Mouse (Mus musculus): Measurements from ENCODE around the gene Fkbp15. TPM values are rescaled to one million over a fixed set of nuclear protein-coding genes. Genes with fewer than 3 reads are reported as not detected.

Gene Fkbp15
- polyA plus RNA-seq (2014; fragmentation: Illumina TruSeq; extraction: RNeasy Lipid Tissue Mini Kit (QIAGEN cat#74804); ENCODE audit: low read depth, low replicate concordance), result 17.0 TPM

DNA sequence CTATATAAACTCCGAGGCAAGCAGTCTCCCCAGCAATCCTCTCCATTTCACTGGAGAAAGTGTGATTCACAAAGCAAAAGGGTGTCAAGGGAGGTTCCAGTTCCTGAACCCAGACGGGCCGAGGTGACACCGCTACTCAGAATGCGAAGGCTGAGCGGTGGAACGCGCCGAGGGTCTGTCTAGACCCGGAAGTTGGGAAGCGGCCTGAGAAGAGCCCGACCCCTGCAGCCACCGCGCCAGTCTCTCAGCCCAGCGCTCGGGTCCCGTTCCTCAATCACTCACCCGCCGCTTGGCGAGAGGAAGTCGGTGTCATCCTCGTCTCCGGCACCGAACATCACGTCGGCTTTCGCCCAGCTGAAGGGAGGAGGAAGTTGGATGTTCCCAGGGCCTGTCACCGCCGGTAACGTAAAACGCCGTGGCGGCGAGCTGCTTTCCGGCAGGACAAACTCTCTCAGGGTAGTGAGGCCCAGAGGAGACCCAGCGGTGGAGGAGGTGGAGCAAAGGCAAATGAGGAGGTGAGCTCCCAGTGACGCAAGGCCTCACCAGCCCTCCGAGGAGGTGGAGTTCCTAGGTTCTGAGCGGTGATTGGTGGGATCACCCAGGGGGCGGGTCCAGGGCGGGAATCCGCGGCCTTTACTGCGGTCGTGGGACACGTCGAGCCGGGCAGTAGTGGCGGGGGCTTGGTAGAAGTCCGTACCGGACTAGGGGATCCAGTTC, at the start of gene Fkbp15, which contains the start of gene Slc31a1:
Fkbp15 (minus strand) TSS at position 461 of the 717 bp plus-strand sequence.
Slc31a1 (plus strand) TSS at position 640 of the 717 bp plus-strand sequence.

DNA sequence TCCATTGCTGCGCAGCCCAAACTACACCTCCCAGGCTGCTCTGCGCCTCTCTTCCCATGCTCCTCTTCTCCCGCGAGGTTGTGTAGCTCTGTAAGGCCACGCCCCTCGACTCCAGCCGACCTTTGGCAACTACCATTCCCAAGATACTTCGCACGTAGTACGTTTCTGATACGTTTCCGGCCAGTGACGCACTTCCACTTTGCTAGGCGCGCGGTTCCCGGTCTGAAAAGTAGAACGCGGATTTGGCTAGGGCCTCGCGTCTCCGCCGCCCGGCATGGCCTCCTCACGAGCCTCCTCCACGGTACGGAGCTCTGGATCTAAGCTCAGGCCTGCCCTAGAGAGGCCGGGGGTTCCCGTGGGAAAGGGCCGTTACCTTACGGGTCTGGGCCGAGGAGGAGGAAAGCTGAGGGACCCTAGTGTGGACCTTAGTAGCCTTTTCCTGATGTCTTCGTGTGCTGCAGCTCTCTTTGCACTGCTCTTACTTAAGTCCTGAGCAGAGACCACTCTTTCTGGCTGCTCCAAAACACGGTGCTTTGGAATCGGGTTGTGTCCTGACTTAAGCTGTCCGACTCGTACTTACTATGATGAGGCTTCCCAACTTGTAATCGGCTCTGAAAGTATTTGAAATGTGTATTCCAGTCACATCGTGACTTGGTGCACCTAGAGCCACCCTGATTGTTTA, 48.4 kb upstream of the Fkbp15 start, which contains the start of the genes Cdc26 and Prpf4:
Cdc26 (minus strand) TSS at position 42 of the 682 bp plus-strand sequence.
Prpf4 (plus strand) TSS at position 197 of the 682 bp plus-strand sequence.

DNA sequence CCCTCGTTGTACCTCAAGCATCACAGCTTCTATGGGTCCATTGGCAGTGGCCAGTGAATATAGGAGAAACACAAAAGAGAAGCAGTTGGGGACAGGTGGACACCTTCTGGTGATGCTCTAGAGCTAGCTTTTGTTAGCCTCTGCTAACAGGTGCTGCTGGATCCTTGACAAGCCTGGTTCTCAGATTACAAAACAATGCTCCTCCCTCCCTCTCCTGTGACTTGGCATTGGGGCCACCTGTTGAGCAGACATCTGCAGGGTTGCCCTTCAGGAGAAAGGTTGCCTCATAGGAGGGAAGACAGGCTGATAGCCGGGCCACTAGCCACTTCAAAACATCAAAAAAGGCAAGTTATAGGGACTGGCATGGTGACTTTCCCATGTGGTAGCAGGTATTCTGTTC, 98.1 kb downstream of the Fkbp15 start, which contains the start of gene Slc31a2:
Slc31a2 (plus strand) TSS at position 287 of the 400 bp plus-strand sequence.

Other genes starting within 250 kb of the Fkbp15 start
- not detected for gene Mup21, start 209.7 kb downstream of the Fkbp15 start, polyA plus RNA-seq (2014; fragmentation: Illumina TruSeq; extraction: RNeasy Lipid Tissue Mini Kit (QIAGEN cat#74804); ENCODE audit: low read depth, low replicate concordance)
- gene Zfp37, start 129.5 kb downstream of the Fkbp15 start, polyA plus RNA-seq (2014; fragmentation: Illumina TruSeq; extraction: RNeasy Lipid Tissue Mini Kit (QIAGEN cat#74804); ENCODE audit: low read depth, low replicate concordance), result 17.8 TPM
- 26.8 TPM for gene Slc31a2, start 98.0 kb downstream of the Fkbp15 start, polyA plus RNA-seq (2014; fragmentation: Illumina TruSeq; extraction: RNeasy Lipid Tissue Mini Kit (QIAGEN cat#74804); ENCODE audit: low read depth, low replicate concordance)
- 147 TPM for gene Slc31a1, start 179 bp upstream of the Fkbp15 start, polyA plus RNA-seq (2014; fragmentation: Illumina TruSeq; extraction: RNeasy Lipid Tissue Mini Kit (QIAGEN cat#74804); ENCODE audit: low read depth, low replicate concordance)
- gene Cdc26, start 48.1 kb upstream of the Fkbp15 start, polyA plus RNA-seq (2014; fragmentation: Illumina TruSeq; extraction: RNeasy Lipid Tissue Mini Kit (QIAGEN cat#74804); ENCODE audit: low read depth, low replicate concordance), result 68.4 TPM
- 29.9 TPM for gene Prpf4, start 48.2 kb upstream of the Fkbp15 start, polyA plus RNA-seq (2014; fragmentation: Illumina TruSeq; extraction: RNeasy Lipid Tissue Mini Kit (QIAGEN cat#74804); ENCODE audit: low read depth, low replicate concordance)
- gene Rnf183, start 74.7 kb upstream of the Fkbp15 start, polyA plus RNA-seq (2014; fragmentation: Illumina TruSeq; extraction: RNeasy Lipid Tissue Mini Kit (QIAGEN cat#74804); ENCODE audit: low read depth, low replicate concordance), result not detected
- 1.0 TPM for gene Wdr31, start 110.3 kb upstream of the Fkbp15 start, polyA plus RNA-seq (2014; fragmentation: Illumina TruSeq; extraction: RNeasy Lipid Tissue Mini Kit (QIAGEN cat#74804); ENCODE audit: low read depth, low replicate concordance)
- 0.35 TPM for gene Bspry, start 119.5 kb upstream of the Fkbp15 start, polyA plus RNA-seq (2014; fragmentation: Illumina TruSeq; extraction: RNeasy Lipid Tissue Mini Kit (QIAGEN cat#74804); ENCODE audit: low read depth, low replicate concordance)
- not detected for gene Hdhd3, start 142.9 kb upstream of the Fkbp15 start, polyA plus RNA-seq (2014; fragmentation: Illumina TruSeq; extraction: RNeasy Lipid Tissue Mini Kit (QIAGEN cat#74804); ENCODE audit: low read depth, low replicate concordance)
- 1.2 TPM for gene Alad, start 159.4 kb upstream of the Fkbp15 start, polyA plus RNA-seq (2014; fragmentation: Illumina TruSeq; extraction: RNeasy Lipid Tissue Mini Kit (QIAGEN cat#74804); ENCODE audit: low read depth, low replicate concordance)
- gene Pole3, start 164.5 kb upstream of the Fkbp15 start, polyA plus RNA-seq (2014; fragmentation: Illumina TruSeq; extraction: RNeasy Lipid Tissue Mini Kit (QIAGEN cat#74804); ENCODE audit: low read depth, low replicate concordance), result 75.5 TPM
- gene 4933430I17Rik, start 164.8 kb upstream of the Fkbp15 start, polyA plus RNA-seq (2014; fragmentation: Illumina TruSeq; extraction: RNeasy Lipid Tissue Mini Kit (QIAGEN cat#74804); ENCODE audit: low read depth, low replicate concordance), result not detected
- gene Rgs3, start 199.3 kb upstream of the Fkbp15 start, polyA plus RNA-seq (2014; fragmentation: Illumina TruSeq; extraction: RNeasy Lipid Tissue Mini Kit (QIAGEN cat#74804); ENCODE audit: low read depth, low replicate concordance), result 2.5 TPM

Data from adrenal gland, adult 10 weeks (tissue).